Mouse (Mus musculus) CH12.LX (cell line): ENCODE data around the gene Pet100. TPM values are rescaled to one million over a fixed set of nuclear protein-coding genes. Genes with fewer than 3 reads are reported as not detected.

Experiments used
- DNase-seq: peaks from one replicate; pipeline ENCODE4 v3.0.0-alpha.2; 2013; ENCODE audit errors: extremely low read depth
- H3K27ac ChIP-seq: 2 replicates; pipeline ENCODE4 v1.5.1; 2012; ENCODE audit warnings: low read depth, mild to moderate bottlenecking, control low read depth, moderate library complexity; ENCODE audit not compliant: insufficient read depth
- H3K27me3 ChIP-seq: replicated peaks from 2 replicates; pipeline ENCODE3; 2012; ENCODE audit warnings: inconsistent platforms
- H3K36me3 ChIP-seq, 2 experiments: replicated peaks in 1 of 2; 2 replicates each; pipeline versions ENCODE3 to v1.6.1; 2012; ENCODE audit warnings: inconsistent platforms in 1 of 2, low read length in 1 of 2, mild to moderate bottlenecking in 1 of 2, mixed read lengths in 1 of 2, moderate library complexity in 1 of 2; ENCODE audit not compliant: control insufficient read depth in 1 of 2, insufficient read depth in 1 of 2
- H3K4me1 ChIP-seq, 2 experiments: 2 replicates each; pipeline ENCODE4 v1.6.1; 2012; ENCODE audit warnings: inconsistent platforms in 1 of 2, moderate library complexity in 1 of 2; ENCODE audit not compliant: insufficient read depth in 2 of 2, control insufficient read depth in 1 of 2
- H3K4me2 ChIP-seq: 2 replicates; pipeline ENCODE4 v1.6.1; 2012; ENCODE audit warnings: low read depth, mild to moderate bottlenecking, control low read depth; ENCODE audit not compliant: poor library complexity, insufficient read depth, severe bottlenecking
- H3K4me3 ChIP-seq, 3 experiments: fragments of 150-350 bp in 1 of 3; sonication (generic) in 1 of 3; replicated peaks in 1 of 3; 2 replicates each; pipeline versions ENCODE3 to v1.5.1; 2011 to 2012; ENCODE audit warnings: low read depth in 2 of 3, low read length in 2 of 3, mild to moderate bottlenecking in 2 of 3, moderate library complexity in 2 of 3, control low read depth in 1 of 3, improper control_type of control experiment in 1 of 3, inconsistent platforms in 1 of 3, mixed read lengths in 1 of 3; ENCODE audit not compliant: poor library complexity in 1 of 3
- H3K79me2 ChIP-seq: replicated peaks from 2 replicates; pipeline ENCODE4 v1.6.1; 2012; ENCODE audit warnings: mild to moderate bottlenecking, moderate library complexity; ENCODE audit not compliant: control insufficient read depth, poor library complexity, insufficient read depth, severe bottlenecking; ENCODE audit errors: extremely low read depth
- H3K9ac ChIP-seq: 2 replicates; pipeline ENCODE4 v1.6.1; 2012; ENCODE audit warnings: low read depth, mild to moderate bottlenecking, control low read depth, moderate library complexity; ENCODE audit not compliant: insufficient read depth
- H3K9me3 ChIP-seq: replicated peaks from 2 replicates; pipeline ENCODE3; 2012; ENCODE audit warnings: low read length, inconsistent platforms, mixed read lengths
- BHLHE40 ChIP-seq: IDR thresholded peaks from 2 replicates; pipeline ENCODE4 v1.6.1; 2011; ENCODE audit warnings: mild to moderate bottlenecking, low read depth, low read length, improper control_type of control experiment
- CTCF ChIP-seq, 2 experiments: IDR thresholded peaks in 1 of 2; conservative IDR thresholded peaks in 1 of 2; 2 replicates each; pipeline ENCODE4 v1.5.1; 2011 to 2012; ENCODE audit warnings: low read depth in 2 of 2, low read length in 2 of 2, improper control_type of control experiment in 1 of 2, inconsistent platforms in 1 of 2, mild to moderate bottlenecking in 1 of 2, moderate library complexity in 1 of 2
- EP300 ChIP-seq: IDR thresholded peaks from 2 replicates; pipeline ENCODE4 v1.6.1; 2011; ENCODE audit warnings: low read length, improper control_type of control experiment
- GABPA ChIP-seq: IDR thresholded peaks from 2 replicates; pipeline ENCODE4 v1.6.1; 2012; ENCODE audit warnings: low read depth, low read length, improper control_type of control experiment, inconsistent platforms; ENCODE audit not compliant: insufficient replicate concordance
- JUND ChIP-seq: conservative IDR thresholded peaks from 2 replicates; pipeline ENCODE4 v1.6.1; 2011; ENCODE audit warnings: low read depth, low read length, improper control_type of control experiment
- MAX ChIP-seq: IDR thresholded peaks from 2 replicates; pipeline ENCODE4 v1.6.1; 2011; ENCODE audit warnings: low read length, improper control_type of control experiment
- MAZ ChIP-seq: IDR thresholded peaks from 2 replicates; pipeline ENCODE4 v1.6.1; 2012; ENCODE audit warnings: low read depth, mild to moderate bottlenecking, inconsistent platforms, low read length, improper control_type of control experiment, moderate library complexity
- MXI1 ChIP-seq: IDR thresholded peaks from 2 replicates; pipeline ENCODE4 v1.6.1; 2011; ENCODE audit warnings: mild to moderate bottlenecking, low read depth, low read length, improper control_type of control experiment
- MYC ChIP-seq: IDR thresholded peaks from 2 replicates; pipeline ENCODE4 v1.6.1; 2011; ENCODE audit warnings: low read depth, mild to moderate bottlenecking, improper control_type of control experiment, low read length
- NELFE ChIP-seq: IDR thresholded peaks from 2 replicates; pipeline ENCODE4 v1.6.1; 2011; ENCODE audit warnings: low read depth, low read length, improper control_type of control experiment
- RAD21 ChIP-seq: IDR thresholded peaks from 2 replicates; pipeline ENCODE4 v1.6.1; 2011; ENCODE audit warnings: low read depth, mild to moderate bottlenecking, low read length, improper control_type of control experiment, moderate library complexity
- RCOR1 ChIP-seq: conservative IDR thresholded peaks from 2 replicates; pipeline ENCODE4 v1.6.1; 2012; ENCODE audit warnings: low read depth, mild to moderate bottlenecking, inconsistent platforms, low read length, improper control_type of control experiment
- SMC3 ChIP-seq: IDR thresholded peaks from 2 replicates; pipeline ENCODE4 v1.6.1; 2011; ENCODE audit warnings: low read depth, low read length, improper control_type of control experiment
- TCF12 ChIP-seq: IDR thresholded peaks from 2 replicates; pipeline ENCODE4 v1.6.1; 2014; ENCODE audit warnings: low read depth, mild to moderate bottlenecking, inconsistent platforms, low read length, improper control_type of control experiment
- USF1 ChIP-seq: IDR thresholded peaks from 2 replicates; pipeline ENCODE4 v1.6.1; 2014; ENCODE audit warnings: low read depth, mild to moderate bottlenecking, inconsistent platforms, low read length, improper control_type of control experiment
- ZC3H11A ChIP-seq: IDR thresholded peaks from 2 replicates; pipeline ENCODE4 v1.6.1; 2012; ENCODE audit warnings: low read depth, mild to moderate bottlenecking, inconsistent platforms, low read length, improper control_type of control experiment
- dilution Hi-C: fragments of 300-500 bp; cut with MboI; formaldehyde crosslinking; loops from 2 replicates; pipeline ENCODE4 v1.14.3; 2020; ENCODE audit warnings: low sequenced_read_pairs; ENCODE audit not compliant: extremely low pct_unique_long_range_greater_than_20kb, extremely low pct_ligation_motif_present
- in situ Hi-C: fragments of 300-500 bp; cut with MboI; formaldehyde crosslinking; loops from 3 replicates; pipeline ENCODE4 v1.14.3; 2019; ENCODE audit warnings: low sequenced_read_pairs, low pct_ligation_motif_present, low pct_unique_long_range_greater_than_20kb, mixed read lengths
- polyA plus RNA-seq: library from polyadenylated mRNA; unstranded; fragments of >175 nt; gene quantifications from 2 replicates; pipeline ENCODE4 v1.2.1, GENCODE M21; 2012; ENCODE audit warnings: low read depth; ENCODE audit not compliant: insufficient read length
- total RNA-seq, 2 experiments: library from RNA; depleted of rRNA; stranded (reverse); fragments of 300-350 nt in 1 of 2; fragments of >200 nt in 1 of 2; gene quantifications; 2 replicates each; pipeline ENCODE4 v1.2.3; 2012 to 2014

The Pet100 gene
- total and polyA plus RNA-seq, 3 experiments = 39.0 to 70.2 (median 62.7) TPM

DNA sequence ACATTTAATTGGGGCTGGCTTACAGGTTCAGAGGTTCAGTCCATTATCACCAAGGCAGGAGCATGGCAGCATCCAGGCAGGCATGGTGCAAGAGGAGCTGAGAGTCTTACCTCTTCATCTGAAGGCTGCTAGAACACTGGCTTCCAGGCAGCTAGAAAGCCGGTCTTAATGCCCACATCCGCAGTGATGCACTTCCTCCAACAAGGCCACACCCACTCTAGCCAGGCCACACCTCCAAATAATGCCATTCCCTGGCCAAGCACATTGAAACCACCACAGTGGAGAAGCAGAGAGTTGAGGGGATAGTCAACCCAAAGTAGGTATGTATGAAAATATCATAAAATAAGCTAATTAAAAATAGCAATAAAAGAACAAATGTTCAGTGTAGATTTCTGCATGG is 49.0 kb downstream of the Pet100 start:
- in situ Hi-C loops (loop anchor here (5.0 to 10.0 kb wide), 4 partner anchors 43 to 316 kb away; partner anchors contain the start of genes A430078G23Rik, Pcp2 and Pex11g), dilution Hi-C loops (no loop called here)
- Histone ChIP-seq H3K27me3 (peaks cover 24% of the 10 kb centered on the region), H3K9ac (no peak overlapping the region), H3K79me2 (no peaks in the 10 kb centered on the region), H3K9me3 (no peaks in the 10 kb centered on the region), H3K36me3 (no peaks in the 10 kb centered on the region), H3K4me2 (no peak overlapping the region), H3K4me1 (peaks cover 7 to 18% of the 10 kb centered on the region in 2 experiments; a peak in 3 of 4 replicates), H3K4me3 (no peak overlapping the region), H3K27ac (no peak overlapping the region)
- TF ChIP-seq MYC (no peak), EP300 (no peak), MAZ (no peak), GABPA (no peak), USF1 (no peak)
- no peak for DNase-seq

- Histone ChIP-seq H3K4me2 (peak within 1 kb of the TSS; percentile 55), H3K79me2 (peaks cover 6% of the 10 kb centered on the region; the same call in 1 of the 2 replicates), H3K9me3 (no peaks in the 10 kb centered on the region), H3K27ac (no peak within 1 kb of the TSS), H3K9ac (0 out of 2 replicates have a peak within 1 kb of the TSS, but pooled peaks have one; percentile 1), H3K27me3 (peaks cover 25% of the 10 kb centered on the region), H3K36me3 (no peaks in the 10 kb centered on the region), H3K4me1 (peaks cover 0 to 13% of the 10 kb centered on the region in 2 experiments; a peak in 2 of 4 replicates), H3K4me3 (peak within 1 kb of the TSS; percentile 34 to 58 (median 48))
- dilution Hi-C loops (no loop called here), in situ Hi-C loops (loop anchor here (5.0 to 10.0 kb wide), 4 partner anchors 45 to 317 kb away; partner anchors contain the start of genes A430078G23Rik, Pcp2 and Pex11g)
- peak; percentile 73 for DNase-seq
- no peak for TF ChIP-seq EP300
- no peak for TF ChIP-seq MXI1
- peak; percentile 91 for TF ChIP-seq SMC3
- TF ChIP-seq BHLHE40 = peak; percentile 38; the same call in 1 of the 2 replicates
- TF ChIP-seq CTCF (conservative IDR thresholded peaks at IDR 0.05 in 1 of 2, IDR thresholded peaks at IDR 0.05 in 1 of 2; ENCODE audit: low read depth in 2 of 2, low read length in 2 of 2) = peak; percentile 87 to 94
- no peak for TF ChIP-seq RCOR1
- TF ChIP-seq RAD21 = peak; percentile 90
- TF ChIP-seq MAX = 0 out of 2 replicates have a peak, but pooled peaks have one; percentile 32
- peak; percentile 49 for TF ChIP-seq ZC3H11A
- 0 out of 2 replicates have a peak, but pooled peaks have one; percentile 25 for TF ChIP-seq NELFE
- no peak for TF ChIP-seq TCF12
- no peak for TF ChIP-seq JUND
Measured at GRCm38 (mm10) chr8:3671980-3672491, 50.7 kb downstream of the Pet100 start, which contains the start of gene Fcor. TSS of gene Fcor (minus strand) at chr8:3672362.
